Mouse (Mus musculus) brain, embryonic 18.5 days (tissue): ENCODE measurements around the gene Nfib.

ENCODE experiments used
- DNase-seq: peaks from one replicate; pipeline ENCODE4 v3.0.0-alpha.2; 2012; ENCODE audit warnings: low read depth, low spot score

Gene Nfib

DNA sequence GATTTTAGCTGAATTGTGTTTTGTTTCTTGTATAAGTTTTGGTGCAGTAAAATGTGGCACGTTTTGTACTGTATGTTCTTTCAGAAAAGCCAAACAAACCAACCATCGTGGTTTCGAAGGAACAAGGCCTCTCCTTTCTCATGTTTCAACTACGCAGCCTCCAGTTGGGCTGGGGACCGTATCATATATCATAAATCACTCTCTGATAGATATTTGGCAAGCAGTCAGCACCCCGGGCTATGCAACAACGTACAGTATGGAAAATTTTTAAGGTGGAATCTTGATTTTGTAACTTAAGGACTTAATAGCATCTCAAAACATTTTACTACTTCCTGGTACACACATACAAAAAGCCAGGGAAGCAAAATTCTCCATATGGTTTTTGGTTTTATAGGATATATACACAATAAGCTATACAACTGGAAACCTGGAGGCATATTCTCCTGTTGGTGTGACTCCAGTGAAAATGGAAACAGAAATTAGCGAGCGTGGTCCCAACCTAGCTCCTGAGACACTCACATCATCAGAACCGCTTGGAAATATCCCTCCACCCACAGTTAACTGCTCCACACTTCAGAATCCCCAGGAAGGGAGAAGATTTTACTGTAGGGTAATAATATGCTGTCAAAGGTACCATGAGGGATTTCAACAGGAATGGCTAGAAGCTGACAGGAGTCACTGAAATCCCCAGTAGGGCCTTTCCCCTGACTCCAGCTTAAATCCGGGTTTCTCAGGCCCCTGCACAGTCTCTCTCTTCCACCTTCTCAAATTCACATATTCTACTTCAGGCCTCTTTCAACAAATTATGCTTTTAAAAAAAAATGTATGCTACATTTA lies 455.8 kb downstream of the Nfib start:
- DNase-seq, result no peak

DNA sequence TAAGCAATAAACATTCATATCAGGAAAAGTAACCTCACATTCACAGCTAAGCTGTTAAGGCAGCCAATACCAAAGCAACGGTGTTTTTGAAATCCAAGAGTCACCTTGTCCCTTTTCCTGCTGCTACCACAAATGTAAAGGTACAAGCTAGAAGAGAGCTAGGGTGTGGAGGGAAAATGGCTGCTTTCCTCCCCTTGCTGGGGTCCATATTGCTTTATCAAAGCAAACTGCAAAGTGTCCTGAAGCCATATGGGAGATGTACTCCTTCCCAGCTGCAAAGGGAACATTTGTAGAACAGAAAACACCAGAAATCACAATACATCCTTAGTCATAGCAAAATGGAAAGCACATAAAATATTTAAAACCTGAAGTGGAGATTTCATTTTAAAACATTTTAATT lies 456.6 kb downstream of the Nfib start:
- DNase-seq, result no peak

DNA sequence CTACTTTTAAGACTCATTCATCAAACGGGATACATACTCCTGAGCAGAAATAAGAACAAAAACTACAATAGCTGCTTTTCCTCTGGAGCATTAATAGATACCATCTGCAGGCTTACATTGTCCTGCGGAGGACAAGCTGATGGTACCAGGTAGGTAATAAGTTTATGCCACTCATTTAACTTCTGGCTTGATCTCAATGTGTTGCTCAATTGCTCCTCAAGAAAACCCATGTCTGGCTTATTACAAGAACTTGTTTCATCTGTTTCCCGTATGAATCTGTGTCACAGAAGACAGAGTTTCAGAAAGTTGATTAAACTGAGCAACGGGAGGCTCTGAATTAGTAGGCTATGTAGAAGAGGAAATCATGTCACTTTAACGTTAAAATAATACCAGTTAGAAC lies 457.5 kb downstream of the Nfib start:
- no peak for DNase-seq

GRCm38 (mm10) chr4:82246290-82246689 lies 459.3 kb downstream of the Nfib start:
- no peak for DNase-seq
